In genomic region chr11:53469968-53470695, GRCm38 (mm10) we compare ENCODE assay signal across 8 mouse cellular contexts. TPM values are rescaled to one million over a fixed set of nuclear protein-coding genes. Genes with fewer than 3 reads are reported as not detected.
DNase-seq lines count a peak whose midpoint lies in the region; ATAC-seq lines count a peak whose summit lies in the region.

Gm9837 (minus strand) TSS chr11:53470479.

- H3K27ac ChIP-seq in hindbrain, embryonic 15.5 days (replicated peaks), result peak within 1 kb of the TSS; percentile 55

- WGBS in hindbrain, embryonic 15.5 days, result 2% methylated on average over 29 of the region's 29 CpGs

- peak within 1 kb of the TSS; percentile 55 for H3K4me2 ChIP-seq in hindbrain, embryonic 15.5 days

- H3K9ac ChIP-seq in hindbrain, embryonic 15.5 days, result 0 out of 2 replicates have a peak within 1 kb of the TSS, but pooled peaks have one; percentile 29

- peaks cover 35% of the 10 kb centered on the region for H3K27me3 ChIP-seq in hindbrain, embryonic 15.5 days

- peak within 1 kb of the TSS; percentile 21 for H3K4me3 ChIP-seq in hindbrain, embryonic 15.5 days

- ATAC-seq in hindbrain, embryonic 15.5 days (ENCODE audit: low FRiP score, low read depth), result peak; percentile 81

- no peaks in the 10 kb centered on the region for H3K9me3 ChIP-seq in hindbrain, embryonic 15.5 days

- peak; percentile 87 for DNase-seq in R1 (ENCODE audit: low read depth, low spot score)
- DNase-seq in cerebellum, postnatal 25 days, result peak; percentile 94 to 97
- peak; percentile 95 for DNase-seq in frontal cortex, postnatal 36 days (ENCODE audit: low spot score in 2 of 2)
- peak; percentile 91 for DNase-seq in left cerebral cortex, adult 11 months (ENCODE audit: low spot score)
- peak; percentile 94 for DNase-seq in lung, postnatal 36 days
- peak; percentile 94 for DNase-seq in retina, postnatal 1 day
- peak; percentile 95 for DNase-seq in thymus, postnatal 4 days

- H3K36me3 ChIP-seq in hindbrain, embryonic 15.5 days, result no peaks in the 10 kb centered on the region

- peaks cover 18% of the 10 kb centered on the region for H3K4me1 ChIP-seq in hindbrain, embryonic 15.5 days (replicated peaks)

RNA-seq across cellular contexts. Expression of gene Gm9837, which starts in this region (rescaled TPM):
- not detected in 2 replicates for polyA plus RNA-seq in hindbrain, embryonic 15.5 days (2015; fragmentation: Nextera tagmentation; extraction: Ambion mirVana)

Comparison
In these comparisons a context has a peak if more than half of its experiments do, and no peak if none do; other contexts are left out.
1. Peak in every context shown above with its lines: DNase-seq, ATAC-seq, H3K4me3 ChIP-seq and H3K27ac ChIP-seq.
2. Peak in ATAC-seq, H3K4me3 ChIP-seq, H3K27ac ChIP-seq, H3K9ac ChIP-seq and H3K4me2 ChIP-seq in hindbrain, embryonic 15.5 days; RNA of the gene not detected or under 1 TPM.